Mouse (Mus musculus) bone marrow, adult 2 months (tissue): Measurements from ENCODE around the gene Madcam1.

ENCODE experiments used
- CTCF ChIP-seq: fragments of 200-500 bp; IDR thresholded peaks from 2 replicates; pipeline ENCODE4 v1.5.1; 2011; ENCODE audit warnings: low read length, control low read depth; ENCODE audit not compliant: control insufficient read depth, insufficient read depth
- POLR2A ChIP-seq: fragments of 200-500 bp; IDR thresholded peaks from 2 replicates; pipeline ENCODE4 v1.6.1; 2011; ENCODE audit warnings: low read depth, mild to moderate bottlenecking, control low read depth, low read length, borderline replicate concordance; ENCODE audit not compliant: control insufficient read depth

DNA sequence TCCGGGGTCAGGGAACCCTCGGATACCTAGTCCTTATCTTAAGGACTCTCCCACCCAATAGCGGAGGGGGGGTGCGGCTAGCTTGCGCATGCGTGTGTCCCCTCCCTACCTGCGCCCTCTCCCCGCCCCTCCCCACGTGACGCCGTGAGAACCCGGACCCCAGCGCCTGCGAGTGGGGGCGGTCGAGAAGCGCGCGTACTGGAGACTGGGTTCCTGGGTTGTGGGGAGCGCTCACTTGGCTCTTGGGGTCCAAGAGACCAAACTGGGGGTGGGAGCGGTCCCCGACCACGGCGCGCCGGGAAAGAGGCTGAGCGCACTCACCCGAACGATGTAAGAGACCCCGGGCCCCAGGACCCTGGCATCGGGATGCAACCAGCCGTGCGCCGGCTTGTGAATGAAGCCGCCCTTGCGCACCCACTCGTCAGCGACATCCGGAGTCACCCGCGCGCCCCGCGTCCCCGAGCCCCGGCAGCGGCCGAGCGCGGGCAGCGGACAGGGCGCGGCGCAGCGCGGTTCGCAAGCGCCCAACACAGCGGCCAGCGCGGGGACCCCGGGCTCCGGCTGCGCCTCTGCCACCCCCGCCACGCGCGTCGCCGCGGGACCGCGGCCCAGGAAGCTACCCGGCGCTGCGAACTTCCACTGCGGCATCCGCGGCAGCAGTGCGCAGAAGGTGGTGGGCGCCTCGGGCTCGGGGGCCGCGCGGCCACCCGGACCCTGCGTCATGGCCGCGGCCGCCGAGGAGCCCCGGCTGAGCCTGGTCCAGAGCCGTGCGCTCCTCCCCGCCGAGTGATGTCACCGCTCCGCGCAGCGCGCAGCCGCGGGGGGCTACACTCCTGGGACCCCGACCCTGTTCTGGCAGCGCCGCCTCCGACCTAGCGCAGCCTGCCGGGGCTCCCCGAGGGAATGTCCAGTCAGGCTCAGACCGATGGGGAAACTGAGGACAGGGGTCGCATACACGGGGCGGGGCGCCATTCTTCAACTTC, 26.9 kb upstream of the Madcam1 start, which contains the start of gene Shc2:
- TF ChIP-seq POLR2A (no peak), CTCF (no peak)
